Mouse (Mus musculus) forebrain, embryonic 12.5 days (tissue): ENCODE results near the gene Plcb4. TPM values are rescaled to one million over a fixed set of nuclear protein-coding genes. Genes with fewer than 3 reads are reported as not detected.

Experiments
- ATAC-seq: fragments of 200-750 bp; cut with Nextera tagmentation; 2 replicates; pipeline ENCODE4 v1.8.0; 2017; ENCODE audit warnings: moderate TSS enrichment; ENCODE audit not compliant: low FRiP score
- H3K27ac ChIP-seq: fragments of 300-500 bp; sonication (generic); 2 replicates; pipeline ENCODE4 v1.5.1; 2016; ENCODE audit warnings: mild to moderate bottlenecking
- H3K27me3 ChIP-seq: fragments of 300-500 bp; sonication (generic); 2 replicates; pipeline ENCODE4 v1.6.1; 2016; ENCODE audit warnings: mild to moderate bottlenecking
- H3K36me3 ChIP-seq: fragments of 300-500 bp; sonication (generic); replicated peaks from 2 replicates; pipeline ENCODE4 v1.6.1; 2016; ENCODE audit warnings: mild to moderate bottlenecking
- H3K4me1 ChIP-seq: fragments of 300-500 bp; sonication (generic); 2 replicates; pipeline ENCODE4 v1.6.1; 2016
- H3K4me2 ChIP-seq: fragments of 300-500 bp; sonication (generic); 2 replicates; pipeline ENCODE4 v1.6.1; 2016; ENCODE audit warnings: mild to moderate bottlenecking, moderate library complexity
- H3K4me3 ChIP-seq: fragments of 300-500 bp; sonication (generic); replicated peaks from 2 replicates; pipeline ENCODE4 v1.5.1; 2016; ENCODE audit warnings: mild to moderate bottlenecking
- H3K9ac ChIP-seq: fragments of 300-500 bp; sonication (generic); 2 replicates; pipeline ENCODE4 v1.6.1; 2016; ENCODE audit warnings: mild to moderate bottlenecking
- H3K9me3 ChIP-seq: fragments of 300-500 bp; sonication (generic); 2 replicates; pipeline ENCODE4 v1.6.1; 2016
- WGBS: fragments of 180-500 bp; shearing (Covaris S2); methylation state at CpG from one replicate; pipeline ENCODE4 v1.1.7; 2016; 5-methylcytosine and 5-hydroxymethylcytosine counted together
- polyA plus RNA-seq: library from polyadenylated mRNA; unstranded; fragments of >200 nt; fragmentation: Nextera tagmentation; extraction: Ambion mirVana; gene quantifications from 2 replicates; pipeline ENCODE4 v1.2.1, GENCODE M21; 2016

The Plcb4 gene
- polyA plus RNA-seq, 1 experiment from 2014 or later = 23.5 TPM

- WGBS = 90% methylated on average over 4 of the region's 4 CpGs
- H3K4me2 ChIP-seq = no peak overlapping the region
- no peaks in the 10 kb centered on the region for H3K4me1 ChIP-seq
- H3K9me3 ChIP-seq = no peaks in the 10 kb centered on the region
- no peak for ATAC-seq
- no peak overlapping the region for H3K4me3 ChIP-seq
- H3K27me3 ChIP-seq = no peaks in the 10 kb centered on the region
- H3K36me3 ChIP-seq = no peaks in the 10 kb centered on the region
- no peak overlapping the region for H3K27ac ChIP-seq
- H3K9ac ChIP-seq = no peak overlapping the region
Measured at GRCm38 (mm10) chr2:135808342-135808741, 149.5 kb downstream of the Plcb4 start.

DNA sequence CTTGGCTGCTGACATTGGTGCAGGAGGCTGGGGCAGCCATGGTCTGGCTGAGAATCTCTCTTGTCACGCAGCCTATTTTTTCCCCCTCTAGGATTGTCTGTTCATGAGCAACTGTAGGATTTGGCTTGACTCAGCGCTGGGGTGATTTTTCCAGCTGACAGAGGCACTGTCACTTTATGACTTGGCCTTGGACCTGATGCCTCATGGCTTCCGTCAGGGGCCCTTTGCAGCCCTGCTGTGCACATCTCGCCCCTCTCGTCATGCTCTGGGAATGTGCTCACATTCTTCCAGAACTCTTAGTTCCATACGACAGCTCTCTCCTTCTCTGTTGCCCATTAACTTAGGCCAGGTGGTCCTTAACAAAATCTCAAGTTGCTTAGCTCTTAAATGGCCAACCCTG lies 152.0 kb downstream of the Plcb4 start:
- WGBS = 84% methylated on average over 6 of the region's 6 CpGs
- no peaks in the 10 kb centered on the region for H3K4me1 ChIP-seq
- H3K4me3 ChIP-seq = no peak overlapping the region
- H3K9me3 ChIP-seq = no peaks in the 10 kb centered on the region
- H3K27ac ChIP-seq = no peak overlapping the region
- no peaks in the 10 kb centered on the region for H3K27me3 ChIP-seq
- H3K9ac ChIP-seq = no peak overlapping the region
- 0 out of 2 replicates have a peak, but pooled peaks cover 3% of the 10 kb centered on the region for H3K36me3 ChIP-seq
- H3K4me2 ChIP-seq = no peak overlapping the region
- ATAC-seq = no peak

GRCm38 (mm10) chr2:135811453-135812101 lies 152.8 kb downstream of the Plcb4 start:
- Histone ChIP-seq H3K9me3 (no peaks in the 10 kb centered on the region), H3K36me3 (0 out of 2 replicates have a peak, but pooled peaks cover 3% of the 10 kb centered on the region), H3K9ac (no peak overlapping the region), H3K4me1 (no peaks in the 10 kb centered on the region), H3K4me2 (no peak overlapping the region), H3K27me3 (no peaks in the 10 kb centered on the region), H3K4me3 (no peak overlapping the region), H3K27ac (no peak overlapping the region)
- no peak for ATAC-seq
- 91% methylated on average over 5 of the region's 5 CpGs for WGBS

- H3K4me3 ChIP-seq = no peak overlapping the region
- H3K27ac ChIP-seq = no peak overlapping the region
- no peak overlapping the region for H3K9ac ChIP-seq
- H3K9me3 ChIP-seq = no peaks in the 10 kb centered on the region
- H3K27me3 ChIP-seq = no peaks in the 10 kb centered on the region
- no peak overlapping the region for H3K4me2 ChIP-seq
- ATAC-seq = no peak
- H3K36me3 ChIP-seq = 0 out of 2 replicates have a peak, but pooled peaks cover 3% of the 10 kb centered on the region
- 98% methylated on average over 8 of the region's 8 CpGs for WGBS
- no peaks in the 10 kb centered on the region for H3K4me1 ChIP-seq
Measured at GRCm38 (mm10) chr2:135812701-135813246, 154.0 kb downstream of the Plcb4 start.

- no peak overlapping the region for H3K4me2 ChIP-seq
- no peak for ATAC-seq
- no peak overlapping the region for H3K4me3 ChIP-seq
- H3K27me3 ChIP-seq = no peaks in the 10 kb centered on the region
- no peaks in the 10 kb centered on the region for H3K9me3 ChIP-seq
- no peak overlapping the region for H3K9ac ChIP-seq
- H3K4me1 ChIP-seq = no peaks in the 10 kb centered on the region
- 81% methylated on average over 2 of the region's 2 CpGs for WGBS
- no peak overlapping the region for H3K27ac ChIP-seq
- H3K36me3 ChIP-seq = no peaks in the 10 kb centered on the region
Measured at GRCm38 (mm10) chr2:135820691-135821090, 161.9 kb downstream of the Plcb4 start.

GRCm38 (mm10) chr2:135823690-135824089 lies 164.9 kb downstream of the Plcb4 start:
- Histone ChIP-seq H3K9ac (no peak overlapping the region), H3K4me3 (no peak overlapping the region), H3K4me1 (no peaks in the 10 kb centered on the region), H3K4me2 (no peak overlapping the region), H3K27me3 (no peaks in the 10 kb centered on the region), H3K27ac (no peak overlapping the region), H3K36me3 (no peaks in the 10 kb centered on the region), H3K9me3 (no peaks in the 10 kb centered on the region)
- 90% methylated on average over 1 of the region's 1 CpGs for WGBS
- ATAC-seq = no peak

DNA sequence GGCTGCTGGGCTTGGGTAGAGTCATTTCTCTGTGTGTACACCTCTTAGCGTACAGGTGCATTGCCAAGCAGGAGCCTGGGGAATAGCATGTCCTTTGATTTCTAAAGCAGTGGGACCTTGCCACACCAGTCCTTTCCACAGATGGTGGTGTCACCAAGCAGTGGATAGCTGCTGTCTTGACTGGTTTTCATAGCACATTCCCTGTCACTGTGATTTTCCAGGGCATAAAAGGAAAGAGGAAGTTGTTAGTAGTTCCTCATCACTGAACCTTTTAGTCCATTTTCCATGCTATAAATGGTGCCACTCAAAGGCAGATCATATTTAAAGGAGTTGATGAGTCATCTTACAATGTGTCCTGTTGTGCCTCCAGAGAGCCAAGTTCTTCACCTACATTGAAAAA lies 165.9 kb downstream of the Plcb4 start:
- H3K27ac ChIP-seq = no peak overlapping the region
- ATAC-seq = no peak
- H3K4me3 ChIP-seq = no peak overlapping the region
- no peaks in the 10 kb centered on the region for H3K27me3 ChIP-seq
- H3K9ac ChIP-seq = no peak overlapping the region
- H3K4me1 ChIP-seq = no peaks in the 10 kb centered on the region
- WGBS = 94% methylated on average over 1 of the region's 1 CpGs
- no peaks in the 10 kb centered on the region for H3K9me3 ChIP-seq
- H3K36me3 ChIP-seq = no peaks in the 10 kb centered on the region
- no peak overlapping the region for H3K4me2 ChIP-seq

GRCm38 (mm10) chr2:135825645-135826044 lies 166.8 kb downstream of the Plcb4 start:
- 90% methylated on average over 2 of the region's 2 CpGs for whole genome bisulfite sequencing
- Histone ChIP-seq H3K9me3 (no peaks in the 10 kb centered on the region), H3K4me2 (no peak overlapping the region), H3K27me3 (no peaks in the 10 kb centered on the region), H3K27ac (no peak overlapping the region), H3K36me3 (no peaks in the 10 kb centered on the region), H3K9ac (no peak overlapping the region), H3K4me3 (no peak overlapping the region), H3K4me1 (no peaks in the 10 kb centered on the region)
- no peak for ATAC-seq

DNA sequence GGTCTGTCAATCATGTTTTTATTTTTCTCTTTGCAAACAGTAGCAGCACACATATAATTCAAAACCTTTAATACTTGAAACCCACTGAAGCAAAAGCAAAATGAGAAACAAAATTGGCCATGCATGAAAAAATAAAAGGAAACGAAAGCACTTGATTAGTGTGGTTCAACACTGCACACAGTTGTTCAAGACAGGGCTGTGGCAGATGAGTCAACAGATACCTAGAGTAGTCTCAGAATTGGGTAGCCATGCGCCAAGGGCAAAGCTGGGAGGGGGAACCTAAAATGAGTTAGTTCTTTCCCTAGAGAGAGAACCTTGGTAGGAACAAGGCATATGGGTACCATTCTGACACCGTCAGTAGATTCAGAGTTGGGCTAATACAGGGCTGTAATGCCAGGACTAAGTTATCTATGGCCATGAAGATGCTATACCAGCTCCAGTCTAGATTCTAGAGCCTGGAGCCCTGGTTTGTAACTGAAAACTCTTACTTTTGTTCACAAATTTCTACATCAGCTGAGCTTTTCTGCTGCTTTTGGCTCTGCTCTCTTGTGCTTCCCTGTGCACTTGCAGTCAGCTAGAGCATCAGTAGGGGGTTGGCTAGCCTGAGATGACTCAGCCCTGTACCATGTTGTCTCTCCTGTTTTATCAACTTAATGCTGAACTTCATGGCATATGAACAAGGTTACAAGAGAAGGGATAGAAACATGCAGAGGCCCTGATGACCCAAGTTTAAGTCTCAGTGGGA lies 168.0 kb downstream of the Plcb4 start:
- no peak for ATAC-seq

GRCm38 (mm10) chr2:135828446-135828845 lies 169.6 kb downstream of the Plcb4 start:
- H3K4me2 ChIP-seq = no peak overlapping the region
- no peak for ATAC-seq
- H3K9me3 ChIP-seq = no peaks in the 10 kb centered on the region
- H3K36me3 ChIP-seq = no peaks in the 10 kb centered on the region
- no peaks in the 10 kb centered on the region for H3K27me3 ChIP-seq
- no peak overlapping the region for H3K9ac ChIP-seq
- no peak overlapping the region for H3K27ac ChIP-seq
- H3K4me1 ChIP-seq = no peaks in the 10 kb centered on the region
- 88% methylated on average over 2 of the region's 2 CpGs for WGBS
- no peak overlapping the region for H3K4me3 ChIP-seq

More for the DNA sequence above, 168.0 kb downstream of the Plcb4 start:
- Histone ChIP-seq H3K27me3 (no peaks in the 10 kb centered on the region), H3K4me3 (no peak overlapping the region), H3K27ac (no peak overlapping the region), H3K9ac (no peak overlapping the region), H3K4me2 (no peak overlapping the region), H3K36me3 (no peaks in the 10 kb centered on the region), H3K4me1 (no peaks in the 10 kb centered on the region), H3K9me3 (no peaks in the 10 kb centered on the region)
- 86% methylated on average over 3 of the region's 3 CpGs for WGBS

DNA sequence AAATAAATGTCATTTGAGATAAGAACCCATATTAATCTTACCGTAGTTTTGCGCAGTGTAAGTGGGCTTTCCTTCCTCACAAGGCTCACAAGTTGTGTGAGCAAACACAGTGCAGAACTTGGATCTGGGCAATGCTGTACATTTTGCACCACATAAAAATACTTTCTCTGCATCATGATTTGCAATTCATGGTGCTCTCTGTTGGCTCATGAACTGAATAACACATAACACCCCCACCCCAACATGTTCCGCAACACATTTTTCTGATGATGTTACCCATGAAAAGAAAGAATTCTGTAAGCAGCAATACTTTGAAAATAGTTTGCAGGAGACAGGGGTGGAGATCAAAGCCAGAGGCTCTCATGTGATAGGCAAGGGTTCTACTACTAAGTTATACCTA lies 174.9 kb downstream of the Plcb4 start:
- Histone ChIP-seq H3K4me1 (no peaks in the 10 kb centered on the region), H3K27me3 (no peaks in the 10 kb centered on the region), H3K36me3 (no peaks in the 10 kb centered on the region), H3K9me3 (no peaks in the 10 kb centered on the region), H3K4me2 (no peak overlapping the region), H3K27ac (no peak overlapping the region), H3K9ac (no peak overlapping the region), H3K4me3 (no peak overlapping the region)
- ATAC-seq = no peak
- WGBS = 96% methylated on average over 3 of the region's 3 CpGs

- no peaks in the 10 kb centered on the region for H3K9me3 ChIP-seq
- no peaks in the 10 kb centered on the region for H3K4me1 ChIP-seq
- ATAC-seq = no peak
- no peak overlapping the region for H3K4me3 ChIP-seq
- H3K36me3 ChIP-seq = no peaks in the 10 kb centered on the region
- H3K27ac ChIP-seq = no peak overlapping the region
- no peak overlapping the region for H3K9ac ChIP-seq
- no peak overlapping the region for H3K4me2 ChIP-seq
- 83% methylated on average over 2 of the region's 2 CpGs for WGBS
- H3K27me3 ChIP-seq = no peaks in the 10 kb centered on the region
Measured at GRCm38 (mm10) chr2:135834435-135834834, 175.6 kb downstream of the Plcb4 start.

DNA sequence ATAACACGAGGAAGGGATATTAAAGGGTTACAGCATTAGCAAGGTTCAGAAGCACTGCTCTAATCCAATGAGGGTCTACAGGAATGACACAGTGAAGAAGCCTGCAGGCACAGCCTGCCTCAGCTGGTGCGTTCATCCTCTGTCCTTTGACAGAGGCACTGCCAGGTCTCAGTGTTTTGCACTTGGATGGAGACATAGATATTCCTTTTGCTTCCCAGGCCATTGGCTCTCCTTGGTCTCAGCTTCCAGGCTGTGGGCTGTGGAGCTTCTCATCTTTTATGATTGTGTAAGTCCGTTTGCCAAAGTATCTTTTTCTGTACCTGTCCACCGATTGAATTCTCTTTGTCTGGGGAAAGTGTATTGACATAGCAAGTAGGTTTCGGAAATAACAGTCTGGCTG lies 177.1 kb downstream of the Plcb4 start:
- Histone ChIP-seq H3K27me3 (no peaks in the 10 kb centered on the region), H3K4me1 (no peaks in the 10 kb centered on the region), H3K36me3 (no peaks in the 10 kb centered on the region), H3K9me3 (no peaks in the 10 kb centered on the region), H3K9ac (no peak overlapping the region), H3K4me3 (no peak overlapping the region), H3K27ac (no peak overlapping the region), H3K4me2 (no peak overlapping the region)
- WGBS = 87% methylated on average over 5 of the region's 5 CpGs
- no peak for ATAC-seq
